Mouse (Mus musculus) monocyte, adult 59 days (primary cell): Measurements from ENCODE around the gene Tnpo1. TPM values are rescaled to one million over a fixed set of nuclear protein-coding genes. Genes with fewer than 3 reads are reported as not detected.

Experiments used
- total RNA-seq, 2 experiments: library from RNA; stranded (reverse); gene quantifications; one replicate each; pipeline ENCODE4 v1.2.4; 2023

Tnpo1 gene
- total RNA-seq: 10 to 100 TPM; 89.1 to 97.6 TPM

DNA sequence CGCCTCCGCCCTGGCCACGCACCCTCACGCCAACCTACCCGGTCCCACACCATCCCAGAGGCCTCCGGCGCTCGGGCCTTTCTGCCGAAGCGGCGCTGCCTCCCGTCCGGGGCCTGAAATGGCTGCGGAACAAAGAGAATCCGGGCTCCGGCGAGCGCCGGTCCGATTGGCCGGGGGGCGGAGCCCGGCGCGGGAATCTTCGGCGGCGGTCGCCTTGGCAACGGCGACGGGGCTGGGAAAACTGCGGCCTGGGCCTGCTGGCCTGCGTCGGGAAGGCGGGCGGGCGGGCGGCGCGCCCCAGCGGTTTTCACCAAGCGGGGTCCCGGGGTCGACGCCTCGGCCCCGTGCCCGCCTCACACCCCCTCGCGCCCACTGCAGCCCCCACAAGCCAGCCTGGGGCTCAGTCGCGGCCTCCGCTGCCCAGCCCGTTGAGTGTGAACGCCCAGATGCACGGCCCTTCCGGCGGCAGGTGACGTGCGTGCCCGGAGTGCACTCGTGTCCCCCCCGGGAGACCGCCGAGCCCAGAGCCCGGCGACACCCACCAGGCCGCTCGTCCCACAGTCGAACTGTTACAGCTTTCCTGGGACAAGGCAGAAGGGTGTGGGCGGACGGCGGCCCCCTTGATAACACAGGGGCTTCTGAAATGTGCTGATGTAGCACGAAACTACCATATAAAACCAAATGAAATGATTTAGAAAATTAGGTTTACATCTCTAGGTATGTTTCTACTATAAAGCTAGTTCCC lies at the start of gene Tnpo1:
Tnpo1 (minus strand) TSS at position 172 of the 745 bp plus-strand sequence.

DNA sequence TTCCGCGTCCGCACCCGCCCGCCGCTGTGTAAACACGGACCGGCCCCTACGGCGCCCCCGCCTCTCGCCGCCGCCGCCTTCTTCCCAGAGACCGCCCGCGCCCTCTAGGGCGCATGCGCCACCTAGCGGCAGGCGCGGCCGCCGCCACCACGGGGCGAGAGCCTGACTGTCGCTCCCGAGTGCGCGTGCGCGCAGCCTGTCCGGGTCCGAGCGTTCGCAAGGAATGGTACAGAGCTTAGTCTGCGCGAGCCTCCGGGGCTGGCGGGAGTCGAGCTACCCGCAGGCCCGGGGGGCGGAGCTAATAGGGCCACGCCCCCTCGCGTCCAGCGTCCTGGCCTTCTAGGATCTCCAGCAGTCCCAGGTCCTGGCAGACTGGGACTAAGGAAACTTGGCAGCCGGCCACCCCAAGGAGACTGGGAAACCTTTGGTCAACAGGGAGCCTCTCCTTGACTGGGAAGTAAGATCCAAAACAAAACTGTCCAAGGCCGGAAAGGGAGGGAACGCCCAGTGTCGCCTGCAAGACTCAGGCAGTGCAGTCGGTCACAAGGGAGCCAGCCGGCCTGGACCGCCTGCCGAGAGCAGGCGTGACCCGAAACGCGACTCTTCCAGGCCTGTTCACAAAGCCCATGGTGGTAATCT lies 110.9 kb downstream of the Tnpo1 start, which contains the start of gene Fcho2:
Fcho2 (minus strand) TSS at position 303 of the 639 bp plus-strand sequence.

Other genes with a start within 250 kb of the Tnpo1 start
- gene Tmem171, start 231.6 kb downstream of the Tnpo1 start, total RNA-seq: not detected
- gene Fcho2, start 110.9 kb downstream of the Tnpo1 start, total RNA-seq: 100 to 1,000 TPM; 167 to 191 TPM
- gene 1700024P04Rik, start 58.2 kb upstream of the Tnpo1 start, total RNA-seq: not detected